Mouse (Mus musculus): ENCODE data around the gene Igsf1.

Gene Igsf1

GRCm38 (mm10) chrX:49797213-49798019, at the start of gene Igsf1:
Gene Igsf1, minus strand, starts transcription at chrX:49797749.
- no peak for DNase-seq (ENCODE audit: extremely low read depth, low read depth, low spot score)

- DNase-seq (ENCODE audit: extremely low read depth, low read depth, low spot score) = no peak
Observed at GRCm38 (mm10) chrX:49770828-49771227, 26.7 kb downstream of the Igsf1 start.

- no peak for DNase-seq (ENCODE audit: extremely low read depth, low read depth, low spot score)
Observed at GRCm38 (mm10) chrX:49745192-49745591, 52.4 kb downstream of the Igsf1 start.

GRCm38 (mm10) chrX:49734959-49735358, 62.6 kb downstream of the Igsf1 start, which contains the start of gene Olfr1321:
Gene Olfr1321, minus strand, starts transcription at chrX:49735059.
- DNase-seq (ENCODE audit: extremely low read depth, low read depth, low spot score) = no peak
